Mouse (Mus musculus): ENCODE results near the gene Dpf3. TPM values are rescaled to one million over a fixed set of nuclear protein-coding genes. Genes with fewer than 3 reads are reported as not detected.

The Dpf3 gene
- polyA plus RNA-seq, 1 experiment from 2014 or later = 7.8 TPM

GRCm38 (mm10) chr12:83528665-83529064 is 41.1 kb upstream of the Dpf3 start:
- H3K4me1 ChIP-seq (replicated peaks; ENCODE audit: insufficient read depth, low read length) = no peaks in the 10 kb centered on the region
- H3K9ac ChIP-seq (ENCODE audit: low read depth, low read length) = no peak overlapping the region
- H3K27me3 ChIP-seq (ENCODE audit: insufficient read depth, low read length) = no peaks in the 10 kb centered on the region
- ATAC-seq (replicated peaks; ENCODE audit: low FRiP score, low read depth) = no peak
- no peak for TF ChIP-seq CTCF (IDR thresholded peaks at IDR 0.05; ENCODE audit: low read depth)
- no peak overlapping the region for H3K27ac ChIP-seq
- no peak overlapping the region for H3K4me3 ChIP-seq (replicated peaks; ENCODE audit: low read depth, low read length)
- H3K9me3 ChIP-seq (replicated peaks; ENCODE audit: low read length) = no peaks in the 10 kb centered on the region
- H3K4me2 ChIP-seq (ENCODE audit: low read length) = no peak overlapping the region
- peaks cover 6% of the 10 kb centered on the region; the same call in 1 of the 2 replicates for H3K36me3 ChIP-seq (ENCODE audit: insufficient read depth, low read length)
- DNase-seq (ENCODE audit: low spot score) = no peak
- WGBS = 89% methylated on average over 5 of the region's 5 CpGs

DNA sequence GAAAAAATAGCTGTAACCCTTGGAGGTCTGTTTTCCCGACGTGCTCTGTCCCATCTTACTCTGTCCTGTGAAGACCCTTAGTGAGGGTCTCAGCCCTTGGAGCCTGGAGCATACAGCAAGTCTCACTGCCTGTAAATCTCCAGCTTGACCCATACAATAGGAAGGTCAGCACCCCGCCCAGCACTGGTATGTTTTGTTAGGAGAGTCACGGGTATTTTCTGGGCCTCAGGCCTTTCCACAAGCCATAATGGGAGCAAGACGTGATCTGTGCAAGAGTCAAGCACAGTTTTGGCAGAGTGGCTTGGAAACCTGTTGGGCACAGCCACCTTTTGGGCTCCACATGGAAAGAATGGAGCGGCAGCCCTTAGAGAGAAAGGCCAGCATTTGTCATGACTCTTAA is 40.3 kb upstream of the Dpf3 start:
- no peak for TF ChIP-seq CTCF (IDR thresholded peaks at IDR 0.05; ENCODE audit: low read depth)
- WGBS = 60% methylated on average over 6 of the region's 6 CpGs
- Histone ChIP-seq H3K36me3 (ENCODE audit: insufficient read depth, low read length) (peaks cover 6% of the 10 kb centered on the region; the same call in 1 of the 2 replicates), H3K4me1 (replicated peaks; ENCODE audit: insufficient read depth, low read length) (no peaks in the 10 kb centered on the region), H3K9me3 (replicated peaks; ENCODE audit: low read length) (no peaks in the 10 kb centered on the region), H3K4me3 (replicated peaks; ENCODE audit: low read depth, low read length) (no peak overlapping the region), H3K4me2 (ENCODE audit: low read length) (no peak overlapping the region), H3K9ac (ENCODE audit: low read depth, low read length) (no peak overlapping the region), H3K27ac (no peak overlapping the region), H3K27me3 (ENCODE audit: insufficient read depth, low read length) (no peaks in the 10 kb centered on the region)
- no peak for ATAC-seq (replicated peaks; ENCODE audit: low FRiP score, low read depth)
- no peak for DNase-seq (ENCODE audit: low spot score)

- Histone ChIP-seq H3K9ac (ENCODE audit: low read depth, low read length) (no peak overlapping the region), H3K27ac (no peak overlapping the region), H3K4me1 (replicated peaks; ENCODE audit: insufficient read depth, low read length) (no peaks in the 10 kb centered on the region), H3K9me3 (replicated peaks; ENCODE audit: low read length) (no peaks in the 10 kb centered on the region), H3K4me3 (replicated peaks; ENCODE audit: low read depth, low read length) (no peak overlapping the region), H3K27me3 (ENCODE audit: insufficient read depth, low read length) (no peaks in the 10 kb centered on the region), H3K4me2 (ENCODE audit: low read length) (no peak overlapping the region), H3K36me3 (ENCODE audit: insufficient read depth, low read length) (peaks cover 6% of the 10 kb centered on the region; the same call in 1 of the 2 replicates)
- WGBS = 74% methylated on average over 18 of the region's 18 CpGs
- ATAC-seq (replicated peaks; ENCODE audit: low FRiP score, low read depth) (no peak), DNase-seq (ENCODE audit: low spot score) (no peak)
- no peak for TF ChIP-seq CTCF (IDR thresholded peaks at IDR 0.05; ENCODE audit: low read depth)
Observed at GRCm38 (mm10) chr12:83525822-83526544, 38.5 kb upstream of the Dpf3 start.

DNA sequence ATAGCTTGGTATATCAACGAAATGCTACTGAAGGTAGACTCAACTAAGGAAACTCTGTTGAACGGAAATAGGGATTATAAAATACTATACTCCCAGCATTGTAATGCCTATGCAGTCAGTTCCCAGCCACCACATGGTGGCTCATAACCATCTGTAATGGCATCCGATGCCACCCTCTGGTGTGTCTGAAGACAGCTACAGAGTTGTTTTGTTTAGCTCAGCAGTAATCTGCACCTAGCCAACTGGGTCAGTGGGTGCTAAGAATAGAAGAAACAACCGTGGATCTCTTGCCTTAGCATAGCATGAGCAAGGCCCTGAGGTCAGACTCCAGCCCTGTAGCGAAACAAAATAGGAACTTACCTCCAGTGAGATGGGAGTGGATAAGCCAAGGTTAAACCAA is 36.8 kb upstream of the Dpf3 start:
- ATAC-seq (replicated peaks; ENCODE audit: low FRiP score, low read depth) (no peak), DNase-seq (ENCODE audit: low spot score) (no peak)
- Histone ChIP-seq H3K4me1 (replicated peaks; ENCODE audit: insufficient read depth, low read length) (no peaks in the 10 kb centered on the region), H3K27ac (no peak overlapping the region), H3K9ac (ENCODE audit: low read depth, low read length) (no peak overlapping the region), H3K4me3 (replicated peaks; ENCODE audit: low read depth, low read length) (no peak overlapping the region), H3K4me2 (ENCODE audit: low read length) (no peak overlapping the region), H3K27me3 (ENCODE audit: insufficient read depth, low read length) (no peaks in the 10 kb centered on the region), H3K36me3 (ENCODE audit: insufficient read depth, low read length) (peaks cover 6% of the 10 kb centered on the region; the same call in 1 of the 2 replicates), H3K9me3 (replicated peaks; ENCODE audit: low read length) (no peaks in the 10 kb centered on the region)
- TF ChIP-seq CTCF (IDR thresholded peaks at IDR 0.05; ENCODE audit: low read depth) = no peak
- 72% methylated on average over 5 of the region's 5 CpGs for WGBS

DNA sequence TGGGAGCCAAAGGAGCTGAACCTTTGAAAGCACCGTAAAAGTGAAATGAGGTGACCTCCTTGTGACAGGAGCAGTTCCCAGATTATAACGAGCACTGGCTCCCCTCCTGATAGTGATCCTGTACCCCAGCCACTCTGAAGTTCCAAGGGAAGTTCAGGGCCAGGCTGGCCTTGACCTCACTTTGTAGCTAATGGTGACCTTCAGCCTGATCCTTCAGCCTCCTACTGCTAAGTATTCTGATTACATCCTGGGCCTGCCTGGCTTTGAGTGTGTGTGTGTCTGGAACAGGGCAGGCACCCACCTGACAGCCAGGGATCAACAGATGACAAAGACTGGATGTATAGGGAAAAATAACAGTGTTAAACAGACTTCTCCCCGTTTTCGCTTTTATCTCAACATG is 36.4 kb upstream of the Dpf3 start:
- WGBS = 62% methylated on average over 4 of the region's 4 CpGs
- H3K9me3 ChIP-seq (replicated peaks; ENCODE audit: low read length) = no peaks in the 10 kb centered on the region
- no peaks in the 10 kb centered on the region for H3K27me3 ChIP-seq (ENCODE audit: insufficient read depth, low read length)
- DNase-seq (ENCODE audit: low spot score) (no peak), ATAC-seq (replicated peaks; ENCODE audit: low FRiP score, low read depth) (no peak)
- H3K4me2 ChIP-seq (ENCODE audit: low read length) = no peak overlapping the region
- no peaks in the 10 kb centered on the region for H3K4me1 ChIP-seq (replicated peaks; ENCODE audit: insufficient read depth, low read length)
- peaks cover 6% of the 10 kb centered on the region; the same call in 1 of the 2 replicates for H3K36me3 ChIP-seq (ENCODE audit: insufficient read depth, low read length)
- no peak overlapping the region for H3K4me3 ChIP-seq (replicated peaks; ENCODE audit: low read depth, low read length)
- H3K27ac ChIP-seq = no peak overlapping the region
- no peak overlapping the region for H3K9ac ChIP-seq (ENCODE audit: low read depth, low read length)
- TF ChIP-seq CTCF (IDR thresholded peaks at IDR 0.05; ENCODE audit: low read depth) = no peak

GRCm38 (mm10) chr12:83523056-83523455 is 35.5 kb upstream of the Dpf3 start:
- Histone ChIP-seq H3K4me2 (ENCODE audit: low read length) (no peak overlapping the region), H3K36me3 (ENCODE audit: insufficient read depth, low read length) (peaks cover 6% of the 10 kb centered on the region; the same call in 1 of the 2 replicates), H3K9me3 (replicated peaks; ENCODE audit: low read length) (no peaks in the 10 kb centered on the region), H3K27me3 (ENCODE audit: insufficient read depth, low read length) (no peaks in the 10 kb centered on the region), H3K4me3 (replicated peaks; ENCODE audit: low read depth, low read length) (no peak overlapping the region), H3K9ac (ENCODE audit: low read depth, low read length) (no peak overlapping the region), H3K27ac (no peak overlapping the region), H3K4me1 (replicated peaks; ENCODE audit: insufficient read depth, low read length) (no peaks in the 10 kb centered on the region)
- WGBS = 88% methylated on average over 6 of the region's 6 CpGs
- TF ChIP-seq CTCF (IDR thresholded peaks at IDR 0.05; ENCODE audit: low read depth) = no peak
- DNase-seq (ENCODE audit: low spot score) = no peak
- no peak for ATAC-seq (replicated peaks; ENCODE audit: low FRiP score, low read depth)
